15 mouse cellular contexts compared by ENCODE assay signal in genomic region chr2:136107597-136107996, GRCm38 (mm10). TPM values are rescaled to one million over a fixed set of nuclear protein-coding genes. Genes with fewer than 3 reads are reported as not detected.
DNase-seq lines count a peak whose midpoint lies in the region; ATAC-seq lines count a peak whose summit lies in the region.
"Had no signal": no experiment of that assay in that cellular context is flagged by ENCODE, and none has a peak within 500 bp of the region (broad histone marks: within the 10 kb centered on the region; RNA-seq: fewer than 3 reads in every experiment).

No protein-coding gene starts in this region.

- peak; percentile 49 for DNase-seq in neural tube, embryonic 11.5 days (ENCODE audit: low spot score)
- DNase-seq in neural tube, embryonic 10.5 days (ENCODE audit: extremely low spot score, low spot score): no peak
- peak; percentile 13 for DNase-seq in hindbrain, embryonic 10.5 days (ENCODE audit: low spot score)
- peak; percentile 74 for DNase-seq in midbrain, embryonic 14.5 days
- no peak for DNase-seq in right cerebral cortex, adult 18-20 months
- DNase-seq in cerebellum, adult 9-11 months: no peak
- DNase-seq in thymus, postnatal 36 days: no peak
- DNase-seq: adrenal gland, postnatal 10 days; B cell, adult 2 months; kidney, postnatal 36 days; lung, adult 18-20 months had no signal

- H3K9ac ChIP-seq in neural tube, embryonic 11.5 days (ENCODE audit: low read length): no peak overlapping the region
- no peak overlapping the region for H3K9ac ChIP-seq in midbrain, embryonic 14.5 days (replicated peaks; ENCODE audit: low read length)
- H3K9ac ChIP-seq in heart, embryonic 12.5 days: no peak overlapping the region
- H3K9ac ChIP-seq: embryonic facial prominence, embryonic 15.5 days; heart, embryonic 13.5 days had no signal

- peak; percentile 49; the same call in 1 of the 2 replicates for ATAC-seq in neural tube, embryonic 11.5 days (ENCODE audit: insufficient read depth, low FRiP score, low TSS enrichment)
- 0 out of 2 replicates have a peak, but pooled peaks have one; percentile 25 for ATAC-seq in midbrain, embryonic 14.5 days (ENCODE audit: low FRiP score, low TSS enrichment)
- no peak for ATAC-seq in heart, embryonic 12.5 days (ENCODE audit: insufficient number of reproducible peaks, low FRiP score)

- no peaks in the 10 kb centered on the region for H3K36me3 ChIP-seq in neural tube, embryonic 11.5 days (ENCODE audit: control insufficient read depth, insufficient read depth, low read length)
- no peaks in the 10 kb centered on the region for H3K36me3 ChIP-seq in hindbrain, embryonic 10.5 days
- H3K36me3 ChIP-seq in midbrain, embryonic 14.5 days (ENCODE audit: control insufficient read depth, insufficient read depth, low read length): no peaks in the 10 kb centered on the region
- no peaks in the 10 kb centered on the region for H3K36me3 ChIP-seq in heart, embryonic 12.5 days
- H3K36me3 ChIP-seq: embryonic facial prominence, embryonic 15.5 days; heart, embryonic 13.5 days had no signal

- no peaks in the 10 kb centered on the region for H3K27me3 ChIP-seq in neural tube, embryonic 11.5 days (ENCODE audit: control insufficient read depth, insufficient read depth, low read length)
- H3K27me3 ChIP-seq in hindbrain, embryonic 10.5 days (ENCODE audit: insufficient read depth, poor library complexity, severe bottlenecking): no peaks in the 10 kb centered on the region
- no peaks in the 10 kb centered on the region for H3K27me3 ChIP-seq in midbrain, embryonic 14.5 days (ENCODE audit: control insufficient read depth, insufficient read depth, low read length)
- H3K27me3 ChIP-seq in heart, embryonic 12.5 days (replicated peaks): no peaks in the 10 kb centered on the region
- H3K27me3 ChIP-seq: embryonic facial prominence, embryonic 15.5 days; heart, embryonic 13.5 days had no signal

- H3K27ac ChIP-seq in neural tube, embryonic 11.5 days (ENCODE audit: low read depth, low read length): peak overlapping the region; percentile 87
- peak overlapping the region; percentile 68 for H3K27ac ChIP-seq in hindbrain, embryonic 10.5 days
- peak overlapping the region; percentile 94 for H3K27ac ChIP-seq in midbrain, embryonic 14.5 days (replicated peaks; ENCODE audit: low read depth, low read length)
- no peak overlapping the region for H3K27ac ChIP-seq in heart, embryonic 12.5 days (ENCODE audit: poor library complexity, severe bottlenecking)
- H3K27ac ChIP-seq: embryonic facial prominence, embryonic 15.5 days; heart, embryonic 13.5 days had no signal

- no peaks in the 10 kb centered on the region for H3K9me3 ChIP-seq in neural tube, embryonic 11.5 days (ENCODE audit: control insufficient read depth, low read length)
- H3K9me3 ChIP-seq in hindbrain, embryonic 10.5 days: no peaks in the 10 kb centered on the region
- no peaks in the 10 kb centered on the region for H3K9me3 ChIP-seq in midbrain, embryonic 14.5 days (ENCODE audit: control insufficient read depth, low read length)
- no peaks in the 10 kb centered on the region for H3K9me3 ChIP-seq in heart, embryonic 12.5 days (replicated peaks)
- H3K9me3 ChIP-seq: embryonic facial prominence, embryonic 15.5 days; heart, embryonic 13.5 days had no signal

- H3K4me2 ChIP-seq in neural tube, embryonic 11.5 days (ENCODE audit: low read depth): no peak overlapping the region
- H3K4me2 ChIP-seq in midbrain, embryonic 14.5 days (ENCODE audit: low read length): peak overlapping the region; percentile 29
- no peak overlapping the region for H3K4me2 ChIP-seq in heart, embryonic 12.5 days
- H3K4me2 ChIP-seq: embryonic facial prominence, embryonic 15.5 days; heart, embryonic 13.5 days had no signal

- H3K4me3 ChIP-seq in neural tube, embryonic 11.5 days (ENCODE audit: low read depth, low read length): no peak overlapping the region
- no peak overlapping the region for H3K4me3 ChIP-seq in hindbrain, embryonic 10.5 days
- no peak overlapping the region for H3K4me3 ChIP-seq in midbrain, embryonic 14.5 days (replicated peaks; ENCODE audit: low read depth, low read length)
- H3K4me3 ChIP-seq in heart, embryonic 12.5 days: no peak overlapping the region
- H3K4me3 ChIP-seq: embryonic facial prominence, embryonic 15.5 days; heart, embryonic 13.5 days had no signal

- H3K4me1 ChIP-seq in neural tube, embryonic 11.5 days (ENCODE audit: control insufficient read depth, insufficient read depth, low read length): peaks cover 15% of the 10 kb centered on the region
- H3K4me1 ChIP-seq in hindbrain, embryonic 10.5 days (replicated peaks): peaks cover 32% of the 10 kb centered on the region
- H3K4me1 ChIP-seq in midbrain, embryonic 14.5 days (ENCODE audit: control insufficient read depth, insufficient read depth, low read length): peaks cover 28% of the 10 kb centered on the region
- no peaks in the 10 kb centered on the region for H3K4me1 ChIP-seq in heart, embryonic 12.5 days (replicated peaks)
- H3K4me1 ChIP-seq: heart, embryonic 13.5 days had no signal

RNA-seq across cellular contexts. Expression of gene Lamp5, which starts 55.6 kb away (rescaled TPM):
- 70.4 and 72.0 TPM in 2 replicates for polyA plus RNA-seq in neural tube, embryonic 11.5 days (2014; fragmentation: Nextera tagmentation; extraction: Ambion mirVana)
- 8.6 and 64.0 TPM in 2 replicates for polyA plus RNA-seq in hindbrain, embryonic 10.5 days (2016; fragmentation: Nextera tagmentation; extraction: Ambion mirVana)
- 12.7 and 13.1 TPM in 2 replicates for polyA plus RNA-seq in midbrain, embryonic 14.5 days (2014; fragmentation: Nextera tagmentation; extraction: Ambion mirVana)
- polyA plus RNA-seq in heart, embryonic 12.5 days (2016; fragmentation: Nextera tagmentation; extraction: Ambion mirVana): 0.13 TPM in 2 replicates
- polyA plus RNA-seq: heart, embryonic 13.5 days; stomach, embryonic 14.5 days had no signal

Comparison
In these comparisons a context has a peak if more than half of its experiments do, and no peak if none do; other contexts are left out.
1. DNase-seq: peak in neural tube, embryonic 11.5 days (single experiment), hindbrain, embryonic 10.5 days (single experiment) and midbrain, embryonic 14.5 days (single experiment); none in neural tube, embryonic 10.5 days (single experiment), right cerebral cortex, adult 18-20 months (single experiment), cerebellum, adult 9-11 months (single experiment) and thymus, postnatal 36 days (0 of 2).